Mouse (Mus musculus): ENCODE data around the gene Dlg5. TPM values are rescaled to one million over a fixed set of nuclear protein-coding genes. Genes with fewer than 3 reads are reported as not detected.

Dlg5 gene
- polyA plus RNA-seq, 1 experiment from 2014 or later: 35.9 TPM

GRCm38 (mm10) chr14:24182955-24183354 is 62.8 kb downstream of the Dlg5 start:
- 91% methylated on average over 3 of the region's 3 CpGs for WGBS
- Histone ChIP-seq H3K9ac (replicated peaks; ENCODE audit: low read length) (no peak overlapping the region), H3K36me3 (replicated peaks; ENCODE audit: control insufficient read depth, insufficient read depth, low read depth, low read length) (no peaks in the 10 kb centered on the region), H3K27me3 (ENCODE audit: control insufficient read depth, insufficient read depth, low read length) (no peaks in the 10 kb centered on the region), H3K9me3 (replicated peaks; ENCODE audit: control insufficient read depth, low read length) (no peaks in the 10 kb centered on the region), H3K27ac (replicated peaks; ENCODE audit: low read depth, low read length) (no peak overlapping the region), H3K4me2 (ENCODE audit: low read depth, low read length) (no peak overlapping the region), H3K4me1 (ENCODE audit: control insufficient read depth, insufficient read depth, low read length) (0 out of 2 replicates have a peak, but pooled peaks cover 2% of the 10 kb centered on the region), H3K4me3 (ENCODE audit: low read depth, low read length) (no peak overlapping the region)
- DNase-seq (ENCODE audit: low spot score): no peak
- ATAC-seq (replicated peaks; ENCODE audit: insufficient number of reproducible peaks, low FRiP score, low TSS enrichment, low read depth): no peak

GRCm38 (mm10) chr14:24181811-24182506 is 63.8 kb downstream of the Dlg5 start:
- no peak overlapping the region for H3K4me3 ChIP-seq (ENCODE audit: low read depth, low read length)
- ATAC-seq (replicated peaks; ENCODE audit: insufficient number of reproducible peaks, low FRiP score, low TSS enrichment, low read depth): peak; percentile 48; the same call in 1 of the 2 replicates
- DNase-seq (ENCODE audit: low spot score): peak; percentile 88
- H3K27me3 ChIP-seq (ENCODE audit: control insufficient read depth, insufficient read depth, low read length): no peaks in the 10 kb centered on the region
- no peaks in the 10 kb centered on the region for H3K36me3 ChIP-seq (replicated peaks; ENCODE audit: control insufficient read depth, insufficient read depth, low read depth, low read length)
- H3K4me2 ChIP-seq (ENCODE audit: low read depth, low read length): no peak overlapping the region
- H3K4me1 ChIP-seq (ENCODE audit: control insufficient read depth, insufficient read depth, low read length): 0 out of 2 replicates have a peak, but pooled peaks cover 2% of the 10 kb centered on the region
- no peak overlapping the region for H3K27ac ChIP-seq (replicated peaks; ENCODE audit: low read depth, low read length)
- H3K9ac ChIP-seq (replicated peaks; ENCODE audit: low read length): no peak overlapping the region
- no peaks in the 10 kb centered on the region for H3K9me3 ChIP-seq (replicated peaks; ENCODE audit: control insufficient read depth, low read length)
- WGBS: 34% methylated on average over 10 of the region's 10 CpGs

DNA sequence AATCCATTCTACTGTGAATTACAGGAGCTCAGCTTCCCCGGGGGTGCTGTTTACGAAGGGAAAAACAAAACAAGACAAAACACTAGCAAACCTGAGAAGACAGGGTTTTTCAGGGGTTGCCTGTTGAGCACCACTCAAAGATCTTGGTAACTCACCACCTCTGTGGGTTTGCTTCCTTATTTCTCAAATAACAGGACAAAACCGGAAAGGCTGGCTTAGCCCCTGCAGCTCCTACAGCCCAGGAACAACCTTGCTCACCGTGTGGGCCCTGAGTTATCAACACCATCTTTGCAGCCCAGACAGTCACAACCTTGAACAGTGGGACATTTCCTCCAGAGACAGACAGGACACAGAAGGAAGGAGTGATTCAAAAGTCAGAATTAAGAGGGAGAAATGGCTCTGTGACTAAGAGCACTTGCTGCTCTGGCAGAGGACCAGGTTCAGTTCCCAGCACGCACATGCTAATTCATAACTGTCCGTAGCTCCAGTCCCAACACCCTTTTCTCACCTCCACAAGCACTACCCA is 66.2 kb downstream of the Dlg5 start:
- WGBS: 81% methylated on average over 6 of the region's 6 CpGs

DNA sequence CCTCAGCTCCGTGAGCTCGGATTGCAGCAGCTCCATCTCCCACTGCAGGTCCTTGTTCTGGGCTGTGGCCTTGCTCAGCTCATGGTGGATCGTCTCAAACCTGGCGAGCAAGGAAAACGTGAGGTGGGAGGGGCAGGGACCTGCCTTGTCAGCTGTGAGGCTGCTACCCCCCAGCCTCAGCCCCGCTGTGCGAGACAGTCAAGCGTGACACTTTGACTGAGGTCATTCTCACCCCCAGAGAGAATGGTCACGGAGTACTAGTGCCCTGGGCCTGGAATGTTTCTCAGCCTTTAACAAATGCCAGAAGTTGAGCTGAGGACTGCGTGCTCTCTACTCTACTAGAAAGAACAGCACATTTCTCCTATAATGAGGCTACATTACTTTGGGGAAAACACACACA is 69.1 kb downstream of the Dlg5 start:
- WGBS: 71% methylated on average over 10 of the region's 10 CpGs
- H3K9me3 ChIP-seq (replicated peaks; ENCODE audit: control insufficient read depth, low read length): no peaks in the 10 kb centered on the region
- DNase-seq (ENCODE audit: low spot score) (no peak), ATAC-seq (replicated peaks; ENCODE audit: insufficient number of reproducible peaks, low FRiP score, low TSS enrichment, low read depth) (no peak)
- H3K4me1 ChIP-seq (ENCODE audit: control insufficient read depth, insufficient read depth, low read length): no peaks in the 10 kb centered on the region
- no peak overlapping the region for H3K4me2 ChIP-seq (ENCODE audit: low read depth, low read length)
- no peak overlapping the region for H3K4me3 ChIP-seq (ENCODE audit: low read depth, low read length)
- H3K27me3 ChIP-seq (ENCODE audit: control insufficient read depth, insufficient read depth, low read length): no peaks in the 10 kb centered on the region
- no peak overlapping the region for H3K9ac ChIP-seq (replicated peaks; ENCODE audit: low read length)
- H3K36me3 ChIP-seq (replicated peaks; ENCODE audit: control insufficient read depth, insufficient read depth, low read depth, low read length): no peaks in the 10 kb centered on the region
- no peak overlapping the region for H3K27ac ChIP-seq (replicated peaks; ENCODE audit: low read depth, low read length)

More for the DNA sequence above, 66.2 kb downstream of the Dlg5 start:
- H3K36me3 ChIP-seq (replicated peaks; ENCODE audit: control insufficient read depth, insufficient read depth, low read depth, low read length): no peaks in the 10 kb centered on the region
- no peak overlapping the region for H3K9ac ChIP-seq (replicated peaks; ENCODE audit: low read length)
- no peaks in the 10 kb centered on the region for H3K27me3 ChIP-seq (ENCODE audit: control insufficient read depth, insufficient read depth, low read length)
- no peaks in the 10 kb centered on the region for H3K9me3 ChIP-seq (replicated peaks; ENCODE audit: control insufficient read depth, low read length)
- H3K27ac ChIP-seq (replicated peaks; ENCODE audit: low read depth, low read length): no peak overlapping the region
- DNase-seq (ENCODE audit: low spot score) (no peak), ATAC-seq (replicated peaks; ENCODE audit: insufficient number of reproducible peaks, low FRiP score, low TSS enrichment, low read depth) (no peak)
- no peak overlapping the region for H3K4me2 ChIP-seq (ENCODE audit: low read depth, low read length)
- H3K4me3 ChIP-seq (ENCODE audit: low read depth, low read length): no peak overlapping the region
- no peaks in the 10 kb centered on the region for H3K4me1 ChIP-seq (ENCODE audit: control insufficient read depth, insufficient read depth, low read length)

DNA sequence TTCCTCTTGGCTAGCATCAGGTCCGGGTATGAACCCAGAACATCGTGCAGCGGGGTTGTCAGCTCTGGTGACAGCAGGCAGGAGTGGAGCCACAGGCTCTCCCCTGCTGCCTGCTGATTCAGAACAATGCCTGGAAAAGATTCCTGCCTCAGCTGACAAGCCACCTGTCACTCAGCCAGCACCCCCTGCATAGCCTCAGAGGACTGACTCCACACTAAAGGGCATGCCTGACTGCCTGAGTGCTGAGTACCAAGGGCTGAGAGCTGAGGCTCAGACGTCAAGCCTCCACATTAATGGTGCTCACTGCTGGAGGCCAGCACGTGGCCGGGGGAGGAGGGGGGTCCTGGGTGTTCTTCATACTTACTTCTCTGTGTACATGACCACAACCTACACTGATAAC is 72.4 kb downstream of the Dlg5 start:
- Histone ChIP-seq H3K4me3 (ENCODE audit: low read depth, low read length) (no peak overlapping the region), H3K27me3 (ENCODE audit: control insufficient read depth, insufficient read depth, low read length) (no peaks in the 10 kb centered on the region), H3K9ac (replicated peaks; ENCODE audit: low read length) (no peak overlapping the region), H3K9me3 (replicated peaks; ENCODE audit: control insufficient read depth, low read length) (no peaks in the 10 kb centered on the region), H3K4me2 (ENCODE audit: low read depth, low read length) (no peak overlapping the region), H3K27ac (replicated peaks; ENCODE audit: low read depth, low read length) (no peak overlapping the region), H3K36me3 (replicated peaks; ENCODE audit: control insufficient read depth, insufficient read depth, low read depth, low read length) (peaks cover 10% of the 10 kb centered on the region), H3K4me1 (ENCODE audit: control insufficient read depth, insufficient read depth, low read length) (no peaks in the 10 kb centered on the region)
- 57% methylated on average over 6 of the region's 6 CpGs for WGBS
- ATAC-seq (replicated peaks; ENCODE audit: insufficient number of reproducible peaks, low FRiP score, low TSS enrichment, low read depth): no peak
- DNase-seq (ENCODE audit: low spot score): no peak

- DNase-seq (ENCODE audit: low spot score): no peak
- Histone ChIP-seq H3K9me3 (replicated peaks; ENCODE audit: control insufficient read depth, low read length) (no peaks in the 10 kb centered on the region), H3K4me3 (ENCODE audit: low read depth, low read length) (no peak overlapping the region), H3K36me3 (replicated peaks; ENCODE audit: control insufficient read depth, insufficient read depth, low read depth, low read length) (peaks cover 10% of the 10 kb centered on the region), H3K9ac (replicated peaks; ENCODE audit: low read length) (no peak overlapping the region), H3K4me1 (ENCODE audit: control insufficient read depth, insufficient read depth, low read length) (no peaks in the 10 kb centered on the region), H3K4me2 (ENCODE audit: low read depth, low read length) (no peak overlapping the region), H3K27me3 (ENCODE audit: control insufficient read depth, insufficient read depth, low read length) (no peaks in the 10 kb centered on the region), H3K27ac (replicated peaks; ENCODE audit: low read depth, low read length) (no peak overlapping the region)
- ATAC-seq (replicated peaks; ENCODE audit: insufficient number of reproducible peaks, low FRiP score, low TSS enrichment, low read depth): no peak
- WGBS: 82% methylated on average over 13 of the region's 13 CpGs
These were observed 73.9 kb downstream of the Dlg5 start for GRCm38 (mm10) chr14:24171639-24172311.

- H3K27me3 ChIP-seq (ENCODE audit: control insufficient read depth, insufficient read depth, low read length): no peaks in the 10 kb centered on the region
- H3K4me2 ChIP-seq (ENCODE audit: low read depth, low read length): no peak overlapping the region
- H3K4me3 ChIP-seq (ENCODE audit: low read depth, low read length): no peak overlapping the region
- no peaks in the 10 kb centered on the region for H3K4me1 ChIP-seq (ENCODE audit: control insufficient read depth, insufficient read depth, low read length)
- no peaks in the 10 kb centered on the region for H3K9me3 ChIP-seq (replicated peaks; ENCODE audit: control insufficient read depth, low read length)
- no peak overlapping the region for H3K27ac ChIP-seq (replicated peaks; ENCODE audit: low read depth, low read length)
- no peak for DNase-seq (ENCODE audit: low spot score)
- no peak overlapping the region for H3K9ac ChIP-seq (replicated peaks; ENCODE audit: low read length)
- ATAC-seq (replicated peaks; ENCODE audit: insufficient number of reproducible peaks, low FRiP score, low TSS enrichment, low read depth): no peak
- 98% methylated on average over 8 of the region's 8 CpGs for WGBS
- H3K36me3 ChIP-seq (replicated peaks; ENCODE audit: control insufficient read depth, insufficient read depth, low read depth, low read length): peaks cover 20% of the 10 kb centered on the region
These were observed 79.7 kb downstream of the Dlg5 start for GRCm38 (mm10) chr14:24166046-24166445.

DNA sequence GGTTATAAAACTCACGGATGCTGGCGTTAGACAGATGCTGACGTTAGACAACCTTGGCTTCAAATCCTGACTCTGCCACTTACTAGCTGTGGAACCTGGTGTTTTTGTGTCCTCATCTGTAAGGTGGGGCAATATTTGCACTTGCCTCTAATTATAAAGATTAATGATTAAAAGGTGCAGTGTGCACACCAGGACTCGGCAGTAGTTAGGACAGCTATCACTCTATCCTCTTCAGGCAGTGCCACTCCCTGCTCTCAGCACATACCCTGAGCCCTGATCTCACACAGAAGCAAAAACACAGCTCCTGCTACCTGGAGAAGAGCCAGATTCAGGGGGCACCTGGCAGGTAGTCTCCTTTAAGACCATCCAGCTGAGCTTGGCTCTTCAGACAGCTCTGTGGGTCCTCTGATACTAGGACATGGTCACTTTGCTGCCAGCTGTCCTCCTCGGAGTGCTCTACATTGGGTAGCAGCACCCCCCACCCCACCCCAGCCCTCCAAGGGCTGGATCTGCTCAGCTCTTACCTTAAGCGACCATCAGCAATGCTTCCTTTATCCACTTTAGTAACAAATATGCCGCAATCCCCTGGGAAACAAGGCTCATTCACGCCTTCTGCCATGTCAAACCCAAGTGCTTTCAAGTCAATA is 80.9 kb downstream of the Dlg5 start:
- no peak for DNase-seq (ENCODE audit: low spot score)

More for the DNA sequence above, 80.9 kb downstream of the Dlg5 start:
- H3K4me2 ChIP-seq (ENCODE audit: low read depth, low read length): no peak overlapping the region
- WGBS: 97% methylated on average over 8 of the region's 8 CpGs
- no peaks in the 10 kb centered on the region for H3K27me3 ChIP-seq (ENCODE audit: control insufficient read depth, insufficient read depth, low read length)
- no peak for ATAC-seq (replicated peaks; ENCODE audit: insufficient number of reproducible peaks, low FRiP score, low TSS enrichment, low read depth)
- no peaks in the 10 kb centered on the region for H3K4me1 ChIP-seq (ENCODE audit: control insufficient read depth, insufficient read depth, low read length)
- no peaks in the 10 kb centered on the region for H3K9me3 ChIP-seq (replicated peaks; ENCODE audit: control insufficient read depth, low read length)
- H3K27ac ChIP-seq (replicated peaks; ENCODE audit: low read depth, low read length): no peak overlapping the region
- no peak overlapping the region for H3K4me3 ChIP-seq (ENCODE audit: low read depth, low read length)
- no peak overlapping the region for H3K9ac ChIP-seq (replicated peaks; ENCODE audit: low read length)
- peaks cover 15% of the 10 kb centered on the region for H3K36me3 ChIP-seq (replicated peaks; ENCODE audit: control insufficient read depth, insufficient read depth, low read depth, low read length)

Data from embryonic facial prominence, embryonic 11.5 days (tissue).